Mouse (Mus musculus) heart, postnatal 0 days (tissue): ENCODE results near the gene Olfr819. TPM values are rescaled to one million over a fixed set of nuclear protein-coding genes. Genes with fewer than 3 reads are reported as not detected.

Experiments
- ATAC-seq: fragments of 200-750 bp; cut with Nextera tagmentation; 2 replicates; pipeline ENCODE4 v1.8.0; 2017; ENCODE audit warnings: low read depth, moderate number of reproducible peaks, moderate library complexity; ENCODE audit not compliant: insufficient read depth
- DNase-seq: peaks from one replicate; pipeline ENCODE4 v3.0.0-alpha.2; 2016; ENCODE audit warnings: low spot score
- H3K27ac ChIP-seq: fragments of 300-500 bp; sonication (generic); 2 replicates; pipeline ENCODE4 v1.5.1; 2014; ENCODE audit warnings: low read depth, mild to moderate bottlenecking
- H3K27me3 ChIP-seq: fragments of 300-500 bp; sonication (generic); 2 replicates; pipeline ENCODE4 v1.6.1; 2014; ENCODE audit warnings: low read length, mixed read lengths; ENCODE audit not compliant: control insufficient read depth, insufficient read depth
- H3K36me3 ChIP-seq: fragments of 300-500 bp; sonication (generic); replicated peaks from 2 replicates; pipeline ENCODE4 v1.6.1; 2014; ENCODE audit warnings: low read length, mixed read lengths; ENCODE audit not compliant: control insufficient read depth, insufficient read depth
- H3K4me1 ChIP-seq: fragments of 300-500 bp; sonication (generic); 2 replicates; pipeline ENCODE4 v1.6.1; 2014; ENCODE audit warnings: antibody characterized with exemption; ENCODE audit not compliant: control insufficient read depth, insufficient read depth
- H3K4me2 ChIP-seq: fragments of 300-500 bp; sonication (generic); 2 replicates; pipeline ENCODE4 v1.6.1; 2014; ENCODE audit warnings: low read depth, mild to moderate bottlenecking, low read length, moderate library complexity
- H3K4me3 ChIP-seq: fragments of 300-500 bp; sonication (generic); 2 replicates; pipeline ENCODE4 v1.5.1; 2014; ENCODE audit warnings: low read depth, low read length
- H3K9ac ChIP-seq: fragments of 300-500 bp; sonication (generic); replicated peaks from 2 replicates; pipeline ENCODE4 v1.6.1; 2014; ENCODE audit warnings: low read depth, low read length, mixed read lengths
- H3K9me3 ChIP-seq: fragments of 300-500 bp; sonication (generic); replicated peaks from 2 replicates; pipeline ENCODE4 v1.6.1; 2016; ENCODE audit warnings: low read length; ENCODE audit not compliant: control insufficient read depth
- CTCF ChIP-seq: IDR thresholded peaks from 2 replicates; pipeline ENCODE4 v1.5.1; 2016; ENCODE audit warnings: antibody characterized with exemption, control low read depth, low read depth
- EP300 ChIP-seq: IDR thresholded peaks from 2 replicates; pipeline ENCODE4 v1.6.1; 2016; ENCODE audit warnings: antibody characterized with exemption, low read depth
- WGBS: fragments of 180-500 bp; shearing (Covaris S2); extraction: QIAGEN DNeasy Blood & Tissue Kit; methylation state at CpG from one replicate; pipeline ENCODE4 v1.1.7; 2014; 5-methylcytosine and 5-hydroxymethylcytosine counted together
- polyA plus RNA-seq: library from polyadenylated mRNA; unstranded; fragments of >200 nt; fragmentation: Nextera tagmentation; extraction: Ambion mirVana; gene quantifications from 2 replicates; pipeline ENCODE4 v1.2.1, GENCODE M21; 2015
- total RNA-seq: library from RNA; depleted of rRNA; stranded (reverse); fragments of >200 nt; gene quantifications from 2 replicates; pipeline ENCODE4 v1.2.3, GENCODE M21; 2014; ENCODE audit warnings: low replicate concordance; rRNA removed

Gene Olfr819
- total and polyA plus RNA-seq, 2 experiments from 2014 or later = not detected

- Histone ChIP-seq H3K4me2 (no peak within 1 kb of the TSS), H3K4me3 (no peak within 1 kb of the TSS), H3K9me3 (no peaks in the 10 kb centered on the region), H3K4me1 (no peaks in the 10 kb centered on the region), H3K9ac (no peak within 1 kb of the TSS), H3K27me3 (no peaks in the 10 kb centered on the region), H3K27ac (no peak within 1 kb of the TSS), H3K36me3 (no peaks in the 10 kb centered on the region)
- no peak for ATAC-seq
- 83% methylated on average over 2 of the region's 2 CpGs for WGBS
- no peak for TF ChIP-seq CTCF
- no peak for TF ChIP-seq EP300
- DNase-seq = no peak
Observed at GRCm38 (mm10) chr10:129949000-129949399, 18.1 kb downstream of the Olfr819 start, which contains the start of gene Olfr818. TSS of gene Olfr818 (minus strand) at chr10:129949100.

- Histone ChIP-seq H3K4me2 (no peak within 1 kb of the TSS), H3K4me1 (no peaks in the 10 kb centered on the region), H3K36me3 (no peaks in the 10 kb centered on the region), H3K4me3 (no peak within 1 kb of the TSS), H3K27ac (no peak within 1 kb of the TSS), H3K9ac (no peak within 1 kb of the TSS), H3K27me3 (no peaks in the 10 kb centered on the region), H3K9me3 (no peaks in the 10 kb centered on the region)
- 40% methylated on average over 1 of the region's 1 CpGs for WGBS
- TF ChIP-seq CTCF (no peak), EP300 (no peak)
- no peak for ATAC-seq
- no peak for DNase-seq
Observed at GRCm38 (mm10) chr10:129915497-129915896, 51.6 kb downstream of the Olfr819 start, which contains the start of gene Olfr816. TSS of gene Olfr816 (minus strand) at chr10:129915597.

Other genes starting within 250 kb of the Olfr819 start
- gene Olfr805, start 237.9 kb downstream of the Olfr819 start, total RNA-seq = not detected in 2 replicates
- not detected in 2 replicates for gene Olfr805, start 237.9 kb downstream of the Olfr819 start, polyA plus RNA-seq
- gene Olfr806, start 225.3 kb downstream of the Olfr819 start, total RNA-seq = not detected in 2 replicates
- gene Olfr806, start 225.3 kb downstream of the Olfr819 start, polyA plus RNA-seq = not detected in 2 replicates
- gene Olfr807, start 209.5 kb downstream of the Olfr819 start, total RNA-seq = not detected in 2 replicates
- not detected in 2 replicates for gene Olfr807, start 209.5 kb downstream of the Olfr819 start, polyA plus RNA-seq
- gene Olfr808, start 201.8 kb downstream of the Olfr819 start, total RNA-seq = not detected in 2 replicates
- not detected in 2 replicates for gene Olfr808, start 201.8 kb downstream of the Olfr819 start, polyA plus RNA-seq
- not detected in 2 replicates for gene Olfr809, start 192.6 kb downstream of the Olfr819 start, total RNA-seq
- not detected in 2 replicates for gene Olfr809, start 192.6 kb downstream of the Olfr819 start, polyA plus RNA-seq
- not detected in 2 replicates for gene Olfr810, start 172.3 kb downstream of the Olfr819 start, total RNA-seq
- gene Olfr810, start 172.3 kb downstream of the Olfr819 start, polyA plus RNA-seq = not detected in 2 replicates
- gene Olfr811, start 162.9 kb downstream of the Olfr819 start, total RNA-seq = not detected in 2 replicates
- gene Olfr811, start 162.9 kb downstream of the Olfr819 start, polyA plus RNA-seq = not detected in 2 replicates
- not detected in 2 replicates for gene Olfr812, start 121.2 kb downstream of the Olfr819 start, total RNA-seq
- not detected in 2 replicates for gene Olfr812, start 121.2 kb downstream of the Olfr819 start, polyA plus RNA-seq
- not detected in 2 replicates for gene Olfr813, start 111.9 kb downstream of the Olfr819 start, total RNA-seq
- gene Olfr813, start 111.9 kb downstream of the Olfr819 start, polyA plus RNA-seq = not detected in 2 replicates
- gene Olfr814, start 87.4 kb downstream of the Olfr819 start, total RNA-seq = not detected in 2 replicates
- gene Olfr814, start 87.4 kb downstream of the Olfr819 start, polyA plus RNA-seq = not detected in 2 replicates
- not detected in 2 replicates for gene Olfr815, start 61.4 kb downstream of the Olfr819 start, total RNA-seq
- not detected in 2 replicates for gene Olfr815, start 61.4 kb downstream of the Olfr819 start, polyA plus RNA-seq
- not detected in 2 replicates for gene Olfr816, start 51.7 kb downstream of the Olfr819 start, total RNA-seq
- gene Olfr816, start 51.7 kb downstream of the Olfr819 start, polyA plus RNA-seq = not detected in 2 replicates
- not detected in 2 replicates for gene Olfr818, start 18.2 kb downstream of the Olfr819 start, total RNA-seq
- gene Olfr818, start 18.2 kb downstream of the Olfr819 start, polyA plus RNA-seq = not detected in 2 replicates
- not detected in 2 replicates for gene Olfr247, start 8.9 kb upstream of the Olfr819 start, total RNA-seq
- not detected in 2 replicates for gene Olfr247, start 8.9 kb upstream of the Olfr819 start, polyA plus RNA-seq
- not detected in 2 replicates for gene Gm10310, start 17.8 kb upstream of the Olfr819 start, total RNA-seq
- gene Gm10310, start 17.8 kb upstream of the Olfr819 start, polyA plus RNA-seq = not detected in 2 replicates
- gene Olfr820, start 45.4 kb upstream of the Olfr819 start, total RNA-seq = not detected in 2 replicates
- not detected in 2 replicates for gene Olfr820, start 45.4 kb upstream of the Olfr819 start, polyA plus RNA-seq
- gene Olfr821, start 63.1 kb upstream of the Olfr819 start, total RNA-seq = not detected in 2 replicates
- gene Olfr821, start 63.1 kb upstream of the Olfr819 start, polyA plus RNA-seq = not detected in 2 replicates
- not detected in 2 replicates for gene Olfr822, start 103.9 kb upstream of the Olfr819 start, total RNA-seq
- gene Olfr822, start 103.9 kb upstream of the Olfr819 start, polyA plus RNA-seq = not detected in 2 replicates
- gene Olfr823, start 148.1 kb upstream of the Olfr819 start, total RNA-seq = not detected in 2 replicates
- not detected in 2 replicates for gene Olfr823, start 148.1 kb upstream of the Olfr819 start, polyA plus RNA-seq
- gene Olfr824, start 162.7 kb upstream of the Olfr819 start, total RNA-seq = not detected in 2 replicates
- not detected in 2 replicates for gene Olfr824, start 162.7 kb upstream of the Olfr819 start, polyA plus RNA-seq
- gene Olfr825, start 199.5 kb upstream of the Olfr819 start, total RNA-seq = not detected in 2 replicates
- not detected in 2 replicates for gene Olfr825, start 199.5 kb upstream of the Olfr819 start, polyA plus RNA-seq
- gene Olfr826, start 216.9 kb upstream of the Olfr819 start, total RNA-seq = not detected in 2 replicates
- gene Olfr826, start 216.9 kb upstream of the Olfr819 start, polyA plus RNA-seq = not detected in 2 replicates
- not detected in 2 replicates for gene Olfr827, start 247.1 kb upstream of the Olfr819 start, total RNA-seq
- gene Olfr827, start 247.1 kb upstream of the Olfr819 start, polyA plus RNA-seq = not detected in 2 replicates